Mouse (Mus musculus): Measurements from ENCODE around the gene Synpo2l. TPM values are rescaled to one million over a fixed set of nuclear protein-coding genes. Genes with fewer than 3 reads are reported as not detected.

The Synpo2l gene
- polyA plus RNA-seq, 1 experiment = 0.13 TPM

- Histone ChIP-seq H3K27ac (ENCODE audit: insufficient read depth, low read length) (no peak overlapping the region), H3K4me3 (replicated peaks; ENCODE audit: insufficient read depth, low read depth, low read length) (no peak overlapping the region), H3K27me3 (ENCODE audit: control insufficient read depth, insufficient read depth, low read length) (no peaks in the 10 kb centered on the region), H3K4me1 (ENCODE audit: control insufficient read depth, insufficient read depth, low read length) (no peaks in the 10 kb centered on the region)
- 79% methylated on average over 3 of the region's 3 CpGs for WGBS
- DNase-seq = no peak
- TF ChIP-seq POLR2A (IDR thresholded peaks at IDR 0.05; ENCODE audit: borderline replicate concordance, insufficient read depth, low read length) = no peak
- TF ChIP-seq CTCF (IDR thresholded peaks at IDR 0.05; ENCODE audit: borderline replicate concordance, insufficient read depth, low read depth, low read length) = no peak
These were observed 58.6 kb downstream of the Synpo2l start for GRCm38 (mm10) chr14:20609519-20609918.

Other genes with a start within 250 kb of the Synpo2l start
- 0.38 and 0.76 TPM in 2 replicates for gene Cfap70, start 216.1 kb downstream of the Synpo2l start, polyA plus RNA-seq (2012; rRNA removed)
- 69.6 and 72.2 TPM in 2 replicates for gene Anxa7, start 188.2 kb downstream of the Synpo2l start, polyA plus RNA-seq (2012; rRNA removed)
- gene Mss51, start 171.5 kb downstream of the Synpo2l start, polyA plus RNA-seq (2012; rRNA removed) = 1.1 TPM in 2 replicates
- gene Ppp3cb, start 121.8 kb downstream of the Synpo2l start, polyA plus RNA-seq (2012; rRNA removed) = 141 and 142 TPM in 2 replicates
- 60.6 and 63.1 TPM in 2 replicates for gene Usp54, start 27.3 kb downstream of the Synpo2l start, polyA plus RNA-seq (2012; rRNA removed)
- gene Myoz1, start 11.8 kb downstream of the Synpo2l start, polyA plus RNA-seq (2012; rRNA removed) = not detected in 2 replicates
- gene Sec24c, start 6.0 kb upstream of the Synpo2l start, polyA plus RNA-seq (2012; rRNA removed) = 93.3 and 116 TPM in 2 replicates
- gene Fut11, start 26.6 kb upstream of the Synpo2l start, polyA plus RNA-seq (2012; rRNA removed) = 15.9 and 17.1 TPM in 2 replicates
- 109 and 115 TPM in 2 replicates for gene Chchd1, start 34.7 kb upstream of the Synpo2l start, polyA plus RNA-seq (2012; rRNA removed)
- gene Zswim8, start 39.2 kb upstream of the Synpo2l start, polyA plus RNA-seq (2012; rRNA removed) = 164 and 177 TPM in 2 replicates
- gene Ndst2, start 66.2 kb upstream of the Synpo2l start, polyA plus RNA-seq (2012; rRNA removed) = 37.9 and 43.2 TPM in 2 replicates
- gene Camk2g, start 125.7 kb upstream of the Synpo2l start, polyA plus RNA-seq (2012; rRNA removed) = 217 and 222 TPM in 2 replicates
- 0.90 and 1.1 TPM in 2 replicates for gene Plau, start 168.3 kb upstream of the Synpo2l start, polyA plus RNA-seq (2012; rRNA removed)